Mouse (Mus musculus): Measurements from ENCODE around the gene Ccdc80. TPM values are rescaled to one million over a fixed set of nuclear protein-coding genes. Genes with fewer than 3 reads are reported as not detected.

Ccdc80 gene
- polyA plus RNA-seq, 1 experiment from 2014 or later: 78.4 TPM

GRCm38 (mm10) chr16:45079322-45079721 is 13.9 kb upstream of the Ccdc80 start:
- no peaks in the 10 kb centered on the region for H3K4me1 ChIP-seq (replicated peaks; ENCODE audit: control insufficient read depth, insufficient read depth, low read length)
- H3K27ac ChIP-seq (ENCODE audit: low read depth): no peak overlapping the region
- no peak overlapping the region for H3K4me3 ChIP-seq (ENCODE audit: low read depth, low read length)
- no peak for ATAC-seq (replicated peaks; ENCODE audit: low FRiP score, low TSS enrichment, low read depth)
- no peaks in the 10 kb centered on the region for H3K36me3 ChIP-seq (ENCODE audit: control insufficient read depth, insufficient read depth, low read length)
- no peaks in the 10 kb centered on the region for H3K27me3 ChIP-seq (replicated peaks; ENCODE audit: control insufficient read depth, insufficient read depth, low read length)
- no peaks in the 10 kb centered on the region for H3K9me3 ChIP-seq (ENCODE audit: control insufficient read depth, low read length)
- 29% methylated on average over 2 of the region's 2 CpGs for WGBS
- no peak overlapping the region for H3K4me2 ChIP-seq (ENCODE audit: low read length)
- no peak overlapping the region for H3K9ac ChIP-seq (ENCODE audit: low read length)
- no peak for DNase-seq (ENCODE audit: low spot score)

- Histone ChIP-seq H3K27ac (ENCODE audit: low read depth) (no peak overlapping the region), H3K9me3 (ENCODE audit: control insufficient read depth, low read length) (no peaks in the 10 kb centered on the region), H3K4me3 (ENCODE audit: low read depth, low read length) (no peak overlapping the region), H3K27me3 (replicated peaks; ENCODE audit: control insufficient read depth, insufficient read depth, low read length) (no peaks in the 10 kb centered on the region), H3K36me3 (ENCODE audit: control insufficient read depth, insufficient read depth, low read length) (no peaks in the 10 kb centered on the region), H3K9ac (ENCODE audit: low read length) (no peak overlapping the region), H3K4me2 (ENCODE audit: low read length) (no peak overlapping the region), H3K4me1 (replicated peaks; ENCODE audit: control insufficient read depth, insufficient read depth, low read length) (0 out of 2 replicates have a peak, but pooled peaks cover 9% of the 10 kb centered on the region)
- WGBS: 72% methylated on average over 1 of the region's 1 CpGs
- no peak for ATAC-seq (replicated peaks; ENCODE audit: low FRiP score, low TSS enrichment, low read depth)
- no peak for DNase-seq (ENCODE audit: low spot score)
Measured at GRCm38 (mm10) chr16:45088842-45089241, 4.4 kb upstream of the Ccdc80 start.

GRCm38 (mm10) chr16:45090005-45090404 is 3.2 kb upstream of the Ccdc80 start:
- DNase-seq (ENCODE audit: low spot score) (peak; percentile 79), ATAC-seq (replicated peaks; ENCODE audit: low FRiP score, low TSS enrichment, low read depth) (peak; percentile 68)
- H3K4me3 ChIP-seq (ENCODE audit: low read depth, low read length): no peak overlapping the region
- 0 out of 2 replicates have a peak overlapping the region, but pooled peaks have one; percentile 13 for H3K4me2 ChIP-seq (ENCODE audit: low read length)
- no peaks in the 10 kb centered on the region for H3K9me3 ChIP-seq (ENCODE audit: control insufficient read depth, low read length)
- H3K9ac ChIP-seq (ENCODE audit: low read length): no peak overlapping the region
- WGBS: 7% methylated on average over 10 of the region's 10 CpGs
- H3K36me3 ChIP-seq (ENCODE audit: control insufficient read depth, insufficient read depth, low read length): no peaks in the 10 kb centered on the region
- H3K27me3 ChIP-seq (replicated peaks; ENCODE audit: control insufficient read depth, insufficient read depth, low read length): no peaks in the 10 kb centered on the region
- peaks cover 15% of the 10 kb centered on the region for H3K4me1 ChIP-seq (replicated peaks; ENCODE audit: control insufficient read depth, insufficient read depth, low read length)
- no peak overlapping the region for H3K27ac ChIP-seq (ENCODE audit: low read depth)

GRCm38 (mm10) chr16:45094136-45094756 is 1.0 kb downstream of the Ccdc80 start:
- DNase-seq (ENCODE audit: low spot score) (peak; percentile 70), ATAC-seq (replicated peaks; ENCODE audit: low FRiP score, low TSS enrichment, low read depth) (no peak)

GRCm38 (mm10) chr16:45095030-45095429 is 1.8 kb downstream of the Ccdc80 start:
- ATAC-seq (replicated peaks; ENCODE audit: low FRiP score, low TSS enrichment, low read depth): no peak
- Histone ChIP-seq H3K9ac (ENCODE audit: low read length) (no peak overlapping the region), H3K9me3 (ENCODE audit: control insufficient read depth, low read length) (no peaks in the 10 kb centered on the region), H3K27ac (ENCODE audit: low read depth) (no peak overlapping the region), H3K27me3 (replicated peaks; ENCODE audit: control insufficient read depth, insufficient read depth, low read length) (no peaks in the 10 kb centered on the region), H3K4me1 (replicated peaks; ENCODE audit: control insufficient read depth, insufficient read depth, low read length) (peaks cover 37% of the 10 kb centered on the region), H3K36me3 (ENCODE audit: control insufficient read depth, insufficient read depth, low read length) (no peaks in the 10 kb centered on the region), H3K4me3 (ENCODE audit: low read depth, low read length) (peak overlapping the region; percentile 49), H3K4me2 (ENCODE audit: low read length) (peak overlapping the region; percentile 67)
- WGBS: 87% methylated on average over 13 of the region's 13 CpGs
- no peak for DNase-seq (ENCODE audit: low spot score)

More at GRCm38 (mm10) chr16:45094136-45094756, 1.0 kb downstream of the Ccdc80 start:
- H3K9me3 ChIP-seq (ENCODE audit: control insufficient read depth, low read length): no peaks in the 10 kb centered on the region
- peak overlapping the region; percentile 91 for H3K27ac ChIP-seq (ENCODE audit: low read depth)
- no peaks in the 10 kb centered on the region for H3K27me3 ChIP-seq (replicated peaks; ENCODE audit: control insufficient read depth, insufficient read depth, low read length)
- peaks cover 36% of the 10 kb centered on the region for H3K4me1 ChIP-seq (replicated peaks; ENCODE audit: control insufficient read depth, insufficient read depth, low read length)
- H3K9ac ChIP-seq (ENCODE audit: low read length): peak overlapping the region; percentile 75
- no peaks in the 10 kb centered on the region for H3K36me3 ChIP-seq (ENCODE audit: control insufficient read depth, insufficient read depth, low read length)
- peak overlapping the region; percentile 67 for H3K4me2 ChIP-seq (ENCODE audit: low read length)
- 4% methylated on average over 9 of the region's 9 CpGs for WGBS
- H3K4me3 ChIP-seq (ENCODE audit: low read depth, low read length): peak overlapping the region; percentile 49

GRCm38 (mm10) chr16:45095561-45096482 is 2.6 kb downstream of the Ccdc80 start:
- no peaks in the 10 kb centered on the region for H3K27me3 ChIP-seq (replicated peaks; ENCODE audit: control insufficient read depth, insufficient read depth, low read length)
- 93% methylated on average over 26 of the region's 26 CpGs for WGBS
- no peaks in the 10 kb centered on the region for H3K9me3 ChIP-seq (ENCODE audit: control insufficient read depth, low read length)
- no peak overlapping the region for H3K27ac ChIP-seq (ENCODE audit: low read depth)
- H3K4me3 ChIP-seq (ENCODE audit: low read depth, low read length): no peak overlapping the region
- peaks cover 38% of the 10 kb centered on the region for H3K4me1 ChIP-seq (replicated peaks; ENCODE audit: control insufficient read depth, insufficient read depth, low read length)
- peak overlapping the region; percentile 67 for H3K4me2 ChIP-seq (ENCODE audit: low read length)
- ATAC-seq (replicated peaks; ENCODE audit: low FRiP score, low TSS enrichment, low read depth): no peak
- no peak for DNase-seq (ENCODE audit: low spot score)
- H3K9ac ChIP-seq (ENCODE audit: low read length): no peak overlapping the region
- H3K36me3 ChIP-seq (ENCODE audit: control insufficient read depth, insufficient read depth, low read length): no peaks in the 10 kb centered on the region

- Histone ChIP-seq H3K9ac (ENCODE audit: low read length) (no peak overlapping the region), H3K36me3 (ENCODE audit: control insufficient read depth, insufficient read depth, low read length) (no peaks in the 10 kb centered on the region), H3K4me2 (ENCODE audit: low read length) (peak overlapping the region; percentile 67), H3K27me3 (replicated peaks; ENCODE audit: control insufficient read depth, insufficient read depth, low read length) (no peaks in the 10 kb centered on the region), H3K4me3 (ENCODE audit: low read depth, low read length) (peak overlapping the region; percentile 11; the same call in 1 of the 2 replicates), H3K9me3 (ENCODE audit: control insufficient read depth, low read length) (no peaks in the 10 kb centered on the region), H3K4me1 (replicated peaks; ENCODE audit: control insufficient read depth, insufficient read depth, low read length) (peaks cover 41% of the 10 kb centered on the region), H3K27ac (ENCODE audit: low read depth) (no peak overlapping the region)
- WGBS: 93% methylated on average over 2 of the region's 2 CpGs
- DNase-seq (ENCODE audit: low spot score) (no peak), ATAC-seq (replicated peaks; ENCODE audit: low FRiP score, low TSS enrichment, low read depth) (no peak)
Measured at GRCm38 (mm10) chr16:45097467-45097866, 4.3 kb downstream of the Ccdc80 start.

- Histone ChIP-seq H3K27me3 (replicated peaks; ENCODE audit: control insufficient read depth, insufficient read depth, low read length) (no peaks in the 10 kb centered on the region), H3K4me1 (replicated peaks; ENCODE audit: control insufficient read depth, insufficient read depth, low read length) (peaks cover 36% of the 10 kb centered on the region), H3K9me3 (ENCODE audit: control insufficient read depth, low read length) (no peaks in the 10 kb centered on the region), H3K36me3 (ENCODE audit: control insufficient read depth, insufficient read depth, low read length) (no peaks in the 10 kb centered on the region), H3K9ac (ENCODE audit: low read length) (no peak overlapping the region), H3K4me3 (ENCODE audit: low read depth, low read length) (peak overlapping the region; percentile 17), H3K4me2 (ENCODE audit: low read length) (peak overlapping the region; percentile 67), H3K27ac (ENCODE audit: low read depth) (peak overlapping the region; percentile 16; the same call in 1 of the 2 replicates)
- WGBS: 40% methylated on average over 10 of the region's 10 CpGs
- DNase-seq (ENCODE audit: low spot score): no peak
- ATAC-seq (replicated peaks; ENCODE audit: low FRiP score, low TSS enrichment, low read depth): no peak
Measured at GRCm38 (mm10) chr16:45098186-45098885, 5.1 kb downstream of the Ccdc80 start.

Data from intestine, embryonic 14.5 days (tissue).